Mouse (Mus musculus) CH12.LX (cell line): ENCODE data around the gene Tdrd12. TPM values are rescaled to one million over a fixed set of nuclear protein-coding genes. Genes with fewer than 3 reads are reported as not detected.

Source experiments
- DNase-seq: peaks from one replicate; pipeline ENCODE4 v3.0.0-alpha.2; 2013; ENCODE audit errors: extremely low read depth
- H3K27ac ChIP-seq: 2 replicates; pipeline ENCODE4 v1.5.1; 2012; ENCODE audit warnings: low read depth, mild to moderate bottlenecking, control low read depth, moderate library complexity; ENCODE audit not compliant: insufficient read depth
- H3K27me3 ChIP-seq: replicated peaks from 2 replicates; pipeline ENCODE3; 2012; ENCODE audit warnings: inconsistent platforms
- H3K36me3 ChIP-seq, 2 experiments: replicated peaks in 1 of 2; 2 replicates each; pipeline versions ENCODE3 to v1.6.1; 2012; ENCODE audit warnings: inconsistent platforms in 1 of 2, low read length in 1 of 2, mild to moderate bottlenecking in 1 of 2, mixed read lengths in 1 of 2, moderate library complexity in 1 of 2; ENCODE audit not compliant: control insufficient read depth in 1 of 2, insufficient read depth in 1 of 2
- H3K4me1 ChIP-seq, 2 experiments: 2 replicates each; pipeline ENCODE4 v1.6.1; 2012; ENCODE audit warnings: inconsistent platforms in 1 of 2, moderate library complexity in 1 of 2; ENCODE audit not compliant: insufficient read depth in 2 of 2, control insufficient read depth in 1 of 2
- H3K4me2 ChIP-seq: 2 replicates; pipeline ENCODE4 v1.6.1; 2012; ENCODE audit warnings: low read depth, mild to moderate bottlenecking, control low read depth; ENCODE audit not compliant: poor library complexity, insufficient read depth, severe bottlenecking
- H3K4me3 ChIP-seq, 3 experiments: fragments of 150-350 bp in 1 of 3; sonication (generic) in 1 of 3; replicated peaks in 1 of 3; 2 replicates each; pipeline versions ENCODE3 to v1.5.1; 2011 to 2012; ENCODE audit warnings: low read depth in 2 of 3, low read length in 2 of 3, mild to moderate bottlenecking in 2 of 3, moderate library complexity in 2 of 3, control low read depth in 1 of 3, improper control_type of control experiment in 1 of 3, inconsistent platforms in 1 of 3, mixed read lengths in 1 of 3; ENCODE audit not compliant: poor library complexity in 1 of 3
- H3K79me2 ChIP-seq: replicated peaks from 2 replicates; pipeline ENCODE4 v1.6.1; 2012; ENCODE audit warnings: mild to moderate bottlenecking, moderate library complexity; ENCODE audit not compliant: control insufficient read depth, poor library complexity, insufficient read depth, severe bottlenecking; ENCODE audit errors: extremely low read depth
- H3K9ac ChIP-seq: 2 replicates; pipeline ENCODE4 v1.6.1; 2012; ENCODE audit warnings: low read depth, mild to moderate bottlenecking, control low read depth, moderate library complexity; ENCODE audit not compliant: insufficient read depth
- H3K9me3 ChIP-seq: replicated peaks from 2 replicates; pipeline ENCODE3; 2012; ENCODE audit warnings: low read length, inconsistent platforms, mixed read lengths
- E2F4 ChIP-seq: IDR thresholded peaks from 2 replicates; pipeline ENCODE4 v1.6.1; 2011; ENCODE audit warnings: low read depth, low read length, improper control_type of control experiment; ENCODE audit not compliant: insufficient replicate concordance
- IRF4 ChIP-seq: IDR thresholded peaks from 2 replicates; pipeline ENCODE4 v1.6.1; 2014; ENCODE audit warnings: low read depth, mild to moderate bottlenecking, inconsistent platforms, low read length, improper control_type of control experiment
- JUND ChIP-seq: conservative IDR thresholded peaks from 2 replicates; pipeline ENCODE4 v1.6.1; 2011; ENCODE audit warnings: low read depth, low read length, improper control_type of control experiment
- RAD21 ChIP-seq: IDR thresholded peaks from 2 replicates; pipeline ENCODE4 v1.6.1; 2011; ENCODE audit warnings: low read depth, mild to moderate bottlenecking, low read length, improper control_type of control experiment, moderate library complexity
- RCOR1 ChIP-seq: conservative IDR thresholded peaks from 2 replicates; pipeline ENCODE4 v1.6.1; 2012; ENCODE audit warnings: low read depth, mild to moderate bottlenecking, inconsistent platforms, low read length, improper control_type of control experiment
- dilution Hi-C: fragments of 300-500 bp; cut with MboI; formaldehyde crosslinking; loops from 2 replicates; pipeline ENCODE4 v1.14.3; 2020; ENCODE audit warnings: low sequenced_read_pairs; ENCODE audit not compliant: extremely low pct_unique_long_range_greater_than_20kb, extremely low pct_ligation_motif_present
- in situ Hi-C: fragments of 300-500 bp; cut with MboI; formaldehyde crosslinking; loops from 3 replicates; pipeline ENCODE4 v1.14.3; 2019; ENCODE audit warnings: low sequenced_read_pairs, low pct_ligation_motif_present, low pct_unique_long_range_greater_than_20kb, mixed read lengths
- polyA plus RNA-seq: library from polyadenylated mRNA; unstranded; fragments of >175 nt; gene quantifications from 2 replicates; pipeline ENCODE4 v1.2.1, GENCODE M21; 2012; ENCODE audit warnings: low read depth; ENCODE audit not compliant: insufficient read length
- total RNA-seq, 2 experiments: library from RNA; depleted of rRNA; stranded (reverse); fragments of 300-350 nt in 1 of 2; fragments of >200 nt in 1 of 2; gene quantifications; 2 replicates each; pipeline ENCODE4 v1.2.3; 2012 to 2014

Gene Tdrd12
- total and polyA plus RNA-seq, 3 experiments, result 0.08 to 0.21 (median 0.19) TPM

DNA sequence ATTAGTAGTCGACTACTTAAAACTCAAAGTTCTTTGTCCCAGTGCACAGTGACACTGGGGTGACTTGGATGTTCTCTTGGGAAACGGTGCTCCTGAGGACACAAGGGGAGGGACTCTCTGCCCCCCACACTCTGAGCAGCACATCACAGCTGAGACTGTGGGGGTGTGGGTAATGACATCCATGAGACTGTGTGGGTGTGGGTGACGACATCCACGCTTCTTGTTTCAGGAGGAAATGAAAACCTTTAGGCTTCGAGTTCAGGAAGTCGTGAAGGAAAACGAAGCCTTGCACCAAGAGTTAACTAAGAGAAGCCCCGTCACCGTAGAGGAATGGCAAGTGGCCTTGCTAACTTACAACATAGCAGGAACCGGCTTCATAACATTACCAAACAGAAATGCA lies 114.5 kb downstream of the Tdrd12 start:
- Histone ChIP-seq H3K27ac (no peak overlapping the region), H3K27me3 (no peaks in the 10 kb centered on the region), H3K4me1 (peaks cover 0 to 9% of the 10 kb centered on the region in 2 experiments; a peak in 2 of 4 replicates), H3K4me3 (no peak overlapping the region), H3K36me3 (peaks cover 45 to 74% of the 10 kb centered on the region in 2 experiments), H3K4me2 (no peak overlapping the region), H3K79me2 (no peaks in the 10 kb centered on the region), H3K9ac (no peak overlapping the region), H3K9me3 (no peaks in the 10 kb centered on the region)
- no peak for TF ChIP-seq RCOR1
- no peak for TF ChIP-seq RAD21
- TF ChIP-seq IRF4, result no peak
- no peak for TF ChIP-seq JUND
- no peak for TF ChIP-seq E2F4
- dilution Hi-C loops (no loop called here), in situ Hi-C loops (no loop called here)
- DNase-seq, result no peak

Other genes starting within 250 kb of the Tdrd12 start
- gene Gpatch1, start 219.3 kb downstream of the Tdrd12 start, total RNA-seq (2012; rRNA removed), result 6.9 and 7.9 TPM in 2 replicates
- 4.2 and 4.3 TPM in 2 replicates for gene Gpatch1, start 219.3 kb downstream of the Tdrd12 start, total RNA-seq (2014; rRNA removed)
- 13.8 and 14.2 TPM in 2 replicates for gene Gpatch1, start 219.3 kb downstream of the Tdrd12 start, polyA plus RNA-seq
- 0.13 and 0.25 TPM in 2 replicates for gene Rhpn2, start 203.6 kb downstream of the Tdrd12 start, total RNA-seq (2012; rRNA removed)
- gene Rhpn2, start 203.6 kb downstream of the Tdrd12 start, total RNA-seq (2014; rRNA removed), result 0.14 and 0.17 TPM in 2 replicates
- gene Rhpn2, start 203.6 kb downstream of the Tdrd12 start, polyA plus RNA-seq, result 0.34 and 0.63 TPM in 2 replicates
- gene Faap24, start 140.9 kb downstream of the Tdrd12 start, total RNA-seq (2012; rRNA removed), result 17.6 and 24.1 TPM in 2 replicates
- 20.2 and 23.1 TPM in 2 replicates for gene Faap24, start 140.9 kb downstream of the Tdrd12 start, total RNA-seq (2014; rRNA removed)
- 50.7 and 55.1 TPM in 2 replicates for gene Faap24, start 140.9 kb downstream of the Tdrd12 start, polyA plus RNA-seq
- 11.8 and 12.6 TPM in 2 replicates for gene Cep89, start 140.7 kb downstream of the Tdrd12 start, total RNA-seq (2012; rRNA removed)
- 5.2 and 6.7 TPM in 2 replicates for gene Cep89, start 140.7 kb downstream of the Tdrd12 start, total RNA-seq (2014; rRNA removed)
- gene Cep89, start 140.7 kb downstream of the Tdrd12 start, polyA plus RNA-seq, result 25.4 and 28.7 TPM in 2 replicates
- gene Slc7a9, start 88.9 kb downstream of the Tdrd12 start, total RNA-seq (2012; rRNA removed), result not detected in 2 replicates
- not detected in 2 replicates for gene Slc7a9, start 88.9 kb downstream of the Tdrd12 start, total RNA-seq (2014; rRNA removed)
- not detected in 2 replicates for gene Slc7a9, start 88.9 kb downstream of the Tdrd12 start, polyA plus RNA-seq
- gene Nudt19, start 18.6 kb upstream of the Tdrd12 start, total RNA-seq (2012; rRNA removed), result 29.8 and 35.9 TPM in 2 replicates
- 128 and 130 TPM in 2 replicates for gene Nudt19, start 18.6 kb upstream of the Tdrd12 start, total RNA-seq (2014; rRNA removed)
- gene Nudt19, start 18.6 kb upstream of the Tdrd12 start, polyA plus RNA-seq, result 42.7 and 58.0 TPM in 2 replicates
- gene Rgs9bp, start 47.8 kb upstream of the Tdrd12 start, total RNA-seq (2012; rRNA removed), result 0.17 and 0.21 TPM in 2 replicates
- gene Rgs9bp, start 47.8 kb upstream of the Tdrd12 start, total RNA-seq (2014; rRNA removed), result 0.05 and 0.11 TPM in 2 replicates
- 0.04 and 0.06 TPM in 2 replicates for gene Rgs9bp, start 47.8 kb upstream of the Tdrd12 start, polyA plus RNA-seq
- gene Ankrd27, start 48.5 kb upstream of the Tdrd12 start, total RNA-seq (2012; rRNA removed), result 44.4 and 49.1 TPM in 2 replicates
- 33.4 and 39.0 TPM in 2 replicates for gene Ankrd27, start 48.5 kb upstream of the Tdrd12 start, total RNA-seq (2014; rRNA removed)
- gene Ankrd27, start 48.5 kb upstream of the Tdrd12 start, polyA plus RNA-seq, result 38.6 and 39.7 TPM in 2 replicates
- 174 and 227 TPM in 2 replicates for gene Pdcd5, start 109.8 kb upstream of the Tdrd12 start, total RNA-seq (2012; rRNA removed)
- 241 and 294 TPM in 2 replicates for gene Pdcd5, start 109.8 kb upstream of the Tdrd12 start, total RNA-seq (2014; rRNA removed)
- 242 and 272 TPM in 2 replicates for gene Pdcd5, start 109.8 kb upstream of the Tdrd12 start, polyA plus RNA-seq
- 3.7 and 5.5 TPM in 2 replicates for gene Dpy19l3, start 216.7 kb upstream of the Tdrd12 start, total RNA-seq (2012; rRNA removed)
- gene Dpy19l3, start 216.7 kb upstream of the Tdrd12 start, total RNA-seq (2014; rRNA removed), result 5.0 and 6.2 TPM in 2 replicates
- gene Dpy19l3, start 216.7 kb upstream of the Tdrd12 start, polyA plus RNA-seq, result 15.4 and 18.3 TPM in 2 replicates